Mouse (Mus musculus) gastrocnemius, postnatal 10 days (tissue): ENCODE results near the gene Kcna3. TPM values are rescaled to one million over a fixed set of nuclear protein-coding genes. Genes with fewer than 3 reads are reported as not detected.

Experiments
- DNase-seq: peaks from one replicate; pipeline ENCODE4 v3.0.0; 2021; ENCODE audit warnings: mixed read lengths
- long read RNA-seq, 2 experiments: library from polyadenylated mRNA; stranded (forward); transcript quantifications; one replicate each; pipeline ENCODE4 v2.0.0; 2021
- total RNA-seq, 2 experiments: library from RNA; stranded (reverse); gene quantifications; 2 replicates each; pipeline ENCODE4 v1.2.3; 2021

Kcna3 gene
- total RNA-seq = under 1 TPM; 0.28 to 0.70 TPM
- long read RNA-seq, experiment 1 = 0 reads
- long read RNA-seq, experiment 2 = 0 reads

DNA sequence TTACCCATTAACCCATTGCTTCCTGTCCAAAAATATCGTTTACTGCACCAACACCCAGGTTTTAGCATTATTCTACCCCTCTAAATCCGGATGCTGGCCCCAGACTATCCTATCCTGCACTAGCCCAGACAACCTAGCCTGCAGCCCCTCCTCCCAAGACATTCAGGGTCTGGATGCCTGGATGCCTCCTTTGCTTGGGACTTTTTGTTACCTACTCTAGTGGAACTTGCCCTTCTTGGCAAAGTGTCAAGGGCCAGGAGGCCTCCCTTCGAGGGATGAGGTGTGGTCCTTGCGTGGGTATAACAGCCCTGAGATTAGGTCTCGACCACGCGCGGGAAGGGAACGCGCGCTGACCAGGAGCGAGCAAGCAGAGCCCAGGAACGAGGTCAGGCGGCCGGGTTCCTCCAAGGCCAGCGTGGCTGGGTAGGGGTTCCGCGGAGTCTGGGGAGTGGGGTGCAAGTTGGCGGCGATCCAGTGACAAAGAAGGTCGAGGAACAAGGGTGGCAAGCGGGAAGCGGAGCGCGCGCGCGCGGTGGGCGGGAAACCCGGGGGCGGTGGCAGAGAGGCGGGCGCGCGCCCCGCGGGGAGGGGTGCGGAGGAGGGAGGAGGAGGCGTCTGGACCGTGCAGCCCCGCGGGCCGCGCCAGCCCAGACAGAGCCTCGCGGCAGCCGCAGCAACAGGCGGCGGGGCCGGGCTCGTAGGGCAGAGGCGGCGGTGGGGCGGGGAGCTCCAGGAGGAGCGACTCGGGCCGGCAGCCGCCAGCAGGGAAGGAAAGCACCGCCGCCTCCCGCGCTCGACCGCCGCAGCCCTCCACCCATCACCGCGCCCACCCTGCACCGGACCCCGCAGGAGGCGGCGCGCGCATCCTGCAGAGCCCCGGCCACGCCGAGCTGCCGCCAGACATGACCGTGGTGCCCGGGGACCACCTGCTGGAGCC lies at the start of gene Kcna3:
Gene Kcna3, plus strand, starts transcription at position 649 of the 937 bp plus-strand sequence.
- DNase-seq = peak; percentile 68

DNA sequence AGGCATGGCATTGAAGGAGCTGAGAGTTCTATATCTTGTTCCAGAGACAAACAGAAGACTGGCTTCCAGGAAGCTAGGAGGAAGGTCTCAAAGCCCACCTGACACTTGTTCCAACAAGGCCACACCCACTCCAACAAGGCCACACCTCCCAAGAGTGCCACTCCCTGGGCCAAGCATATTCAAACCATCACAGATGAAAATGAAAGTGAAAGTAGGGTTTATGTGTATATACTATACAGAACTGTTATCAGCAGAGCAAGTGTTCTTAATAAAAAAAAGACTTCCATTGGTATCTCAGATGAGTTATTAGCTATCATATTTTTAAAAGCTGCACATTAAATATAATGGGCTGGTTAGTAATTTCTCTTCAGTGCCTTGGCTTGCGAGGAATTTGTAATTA lies 44.6 kb upstream of the Kcna3 start:
- DNase-seq = no peak

DNA sequence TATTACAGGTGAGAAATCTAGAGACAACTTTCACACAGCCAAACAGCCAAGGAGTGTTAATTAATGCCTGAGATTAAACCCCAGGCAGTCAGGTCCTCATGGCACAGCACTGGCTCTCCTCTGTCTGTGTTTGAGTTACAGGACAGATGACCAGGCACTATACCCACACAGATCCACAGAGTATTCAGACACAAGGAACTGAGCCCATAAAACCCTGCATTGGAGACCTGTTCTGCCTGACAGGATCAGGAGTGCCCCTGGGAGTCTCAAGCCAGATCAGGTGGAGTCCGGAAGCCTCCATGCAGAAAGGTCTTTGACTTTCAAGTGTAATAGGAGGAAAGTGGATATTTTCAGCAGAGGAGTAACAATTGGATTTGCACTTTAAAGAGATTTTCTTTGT lies 40.6 kb upstream of the Kcna3 start:
- DNase-seq = no peak

DNA sequence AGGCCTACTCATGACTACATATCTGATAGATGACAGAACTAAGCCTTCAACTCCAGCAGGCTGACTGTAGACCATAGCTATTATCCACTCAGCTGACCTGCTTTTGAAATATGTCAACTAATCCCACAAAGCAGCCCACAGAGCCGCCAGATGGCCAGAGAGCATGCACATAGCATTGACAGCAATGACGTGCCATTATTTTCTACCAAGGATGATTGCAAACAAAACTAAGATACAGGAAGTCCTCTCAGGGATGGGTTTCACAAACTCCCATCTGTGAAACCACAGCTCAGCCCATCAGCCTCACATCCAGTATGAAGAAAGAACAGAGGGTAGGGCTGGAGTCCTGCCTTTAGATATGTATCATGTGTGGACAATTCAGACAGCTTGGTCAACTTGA lies 39.8 kb upstream of the Kcna3 start:
- no peak for DNase-seq

DNA sequence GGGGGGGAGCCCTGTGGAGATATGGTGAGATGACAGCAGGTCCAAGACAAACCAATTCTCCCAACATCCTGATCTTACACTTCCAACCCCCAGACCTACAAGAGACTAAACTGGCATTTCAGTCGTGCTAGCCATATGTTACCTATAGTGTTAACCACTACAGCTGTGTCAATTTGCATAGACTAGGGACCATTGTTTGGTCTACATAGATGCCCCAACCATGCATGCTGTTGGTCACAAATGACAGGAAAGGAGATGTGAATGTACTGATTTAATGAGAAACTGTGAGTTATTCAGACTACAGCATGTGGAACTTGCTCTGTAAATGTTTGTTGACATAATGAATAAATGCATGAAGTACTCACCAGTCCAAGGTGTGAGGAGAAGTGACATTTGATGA lies 37.6 kb upstream of the Kcna3 start:
- DNase-seq = no peak

DNA sequence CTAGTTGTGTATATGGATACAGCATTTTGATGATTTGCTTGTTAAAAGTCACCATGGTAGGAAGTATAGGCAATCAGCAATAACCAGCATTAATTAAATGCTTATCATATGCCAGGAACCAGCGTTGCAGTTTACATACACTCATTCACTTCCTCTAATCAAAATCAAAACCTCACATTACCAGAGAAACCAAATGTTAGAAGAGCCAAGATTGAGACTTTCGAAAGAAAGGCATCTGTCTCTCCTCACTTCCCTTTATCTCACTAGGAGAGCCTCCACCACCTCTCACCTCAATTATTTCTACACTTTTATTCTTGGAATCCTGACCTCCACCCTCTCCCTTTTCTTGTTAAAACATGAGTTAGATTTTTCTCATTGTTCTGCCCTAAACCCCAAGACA lies 35.8 kb upstream of the Kcna3 start:
- no peak for DNase-seq

DNA sequence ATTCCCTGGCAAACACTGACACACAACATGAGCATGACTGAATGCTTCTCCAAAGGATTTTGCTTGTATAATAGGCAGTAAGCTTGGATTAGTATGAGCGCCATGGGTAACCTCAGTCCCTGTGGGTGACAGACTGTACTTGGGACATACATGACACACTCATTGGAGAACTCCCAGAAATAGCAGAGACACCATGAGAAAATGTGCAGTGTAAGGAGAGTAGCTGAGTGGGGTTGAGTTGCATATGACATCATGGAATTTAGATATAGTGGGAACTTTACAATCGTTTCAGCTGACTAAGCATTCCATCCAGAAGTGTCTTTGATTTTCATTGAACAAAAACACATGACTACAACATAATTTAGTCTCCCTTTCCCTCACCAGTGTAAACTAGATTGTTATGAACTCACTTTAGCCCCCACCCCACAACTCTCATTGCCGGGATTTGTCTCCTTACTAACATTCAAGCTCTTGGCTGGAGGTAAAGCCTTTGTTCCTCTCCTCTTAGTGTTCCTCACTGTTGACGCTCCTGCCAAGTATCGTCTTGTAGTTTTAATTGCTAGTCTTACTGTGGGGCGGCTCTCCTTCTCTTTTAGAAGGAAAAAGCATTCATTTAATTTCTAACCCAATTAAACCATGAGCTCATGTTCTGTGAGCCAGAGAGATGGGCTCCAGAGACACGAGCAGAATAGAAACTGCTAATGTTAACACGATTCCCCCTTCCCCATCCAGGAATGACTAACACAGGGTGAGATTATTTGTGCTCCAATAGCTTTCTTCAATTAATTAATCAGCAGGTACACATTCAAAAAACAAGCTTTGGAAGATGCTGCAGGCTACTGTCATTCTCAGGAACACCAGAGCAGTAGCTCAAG lies 33.5 kb upstream of the Kcna3 start:
- no peak for DNase-seq

DNA sequence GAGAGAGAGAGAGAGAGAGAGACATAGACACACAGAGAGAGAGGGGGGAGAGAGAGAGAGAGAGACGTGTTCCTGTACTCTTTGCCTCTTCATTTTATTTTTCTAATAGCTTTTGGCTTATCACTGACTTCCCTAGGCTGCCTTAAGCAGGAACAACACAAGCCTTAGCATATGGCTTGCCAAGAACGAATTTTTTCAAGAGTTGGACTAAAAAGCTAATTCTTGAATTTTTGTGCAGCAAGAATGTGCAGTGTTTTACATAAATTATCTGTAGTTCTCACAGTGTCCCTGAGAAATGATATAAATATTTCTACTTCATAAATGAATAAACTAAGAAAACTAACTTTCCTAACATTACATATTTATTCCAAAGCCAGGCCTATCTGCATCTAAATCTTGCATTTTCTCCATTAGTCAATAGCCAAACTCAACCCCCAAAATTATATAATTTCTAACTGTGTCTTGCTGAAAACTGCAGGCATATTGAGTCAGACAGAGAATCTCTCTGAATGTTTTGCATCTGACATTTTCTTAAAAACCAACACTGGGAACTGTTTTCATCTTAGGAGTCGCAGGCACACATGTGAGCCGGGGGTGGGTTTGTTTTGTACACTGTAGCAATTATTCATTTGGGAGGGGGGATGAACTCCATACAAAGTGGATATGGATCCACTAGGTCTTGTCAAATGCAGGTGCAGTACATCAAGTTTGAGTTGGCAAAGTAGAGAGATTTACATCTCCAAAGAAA lies 26.5 kb upstream of the Kcna3 start:
- DNase-seq = no peak

DNA sequence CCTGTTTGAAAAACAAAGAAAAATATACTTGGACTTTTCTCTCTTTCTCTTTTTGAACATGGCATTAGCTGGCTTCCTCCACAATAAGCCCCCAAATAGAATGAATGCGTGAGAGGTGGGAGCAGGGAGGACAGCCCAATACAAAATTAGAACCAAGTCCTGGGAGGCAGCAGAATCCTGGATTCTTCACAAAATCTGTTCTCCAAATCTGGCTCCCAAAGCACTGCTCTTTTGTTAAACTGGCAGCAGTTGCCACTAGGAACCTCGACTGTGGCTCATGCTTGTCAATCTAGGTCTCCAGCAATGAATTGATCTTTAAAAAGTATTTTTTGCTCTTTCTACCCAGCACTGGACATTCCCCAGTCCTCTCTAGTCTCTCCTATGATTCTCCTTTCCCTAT lies 17.7 kb upstream of the Kcna3 start:
- no peak for DNase-seq

DNA sequence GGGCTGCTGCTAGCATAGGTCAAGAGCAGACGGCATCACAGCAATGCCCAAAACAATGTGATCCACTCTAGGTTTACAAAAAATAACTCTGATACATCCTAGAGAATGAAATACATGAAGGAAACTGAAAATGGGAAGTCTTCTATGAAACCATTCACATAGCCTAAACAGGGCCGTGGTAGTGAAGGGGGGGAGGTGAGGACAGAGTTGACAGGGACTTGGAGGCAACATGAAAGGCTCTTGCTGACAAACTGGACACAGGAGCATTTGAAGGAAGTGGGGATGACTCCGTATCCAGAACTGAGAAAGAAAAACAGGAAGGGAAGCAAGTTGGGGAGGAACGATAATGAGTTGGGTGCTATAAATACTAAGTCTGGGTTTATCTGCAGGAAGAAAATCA lies 4.4 kb upstream of the Kcna3 start:
- DNase-seq = no peak

DNA sequence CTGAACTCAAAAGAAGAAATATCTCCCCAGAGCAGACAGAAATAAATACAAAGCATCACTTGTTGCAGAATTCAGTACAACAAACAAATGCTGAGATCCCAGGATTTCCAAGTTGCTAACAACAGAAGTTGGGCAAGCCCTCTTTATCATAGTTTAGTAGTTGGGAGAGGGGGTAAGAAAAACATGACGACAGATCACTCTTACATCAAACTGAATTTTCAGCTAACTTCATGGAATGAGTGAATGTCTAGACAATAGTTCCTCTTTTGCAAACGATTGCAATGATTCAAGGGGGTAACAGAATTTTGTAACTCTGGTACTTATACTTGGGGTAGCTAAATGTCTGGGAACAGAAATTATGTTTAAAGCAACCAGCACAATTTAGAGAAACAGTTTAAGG lies 1.2 kb upstream of the Kcna3 start:
- no peak for DNase-seq

DNA sequence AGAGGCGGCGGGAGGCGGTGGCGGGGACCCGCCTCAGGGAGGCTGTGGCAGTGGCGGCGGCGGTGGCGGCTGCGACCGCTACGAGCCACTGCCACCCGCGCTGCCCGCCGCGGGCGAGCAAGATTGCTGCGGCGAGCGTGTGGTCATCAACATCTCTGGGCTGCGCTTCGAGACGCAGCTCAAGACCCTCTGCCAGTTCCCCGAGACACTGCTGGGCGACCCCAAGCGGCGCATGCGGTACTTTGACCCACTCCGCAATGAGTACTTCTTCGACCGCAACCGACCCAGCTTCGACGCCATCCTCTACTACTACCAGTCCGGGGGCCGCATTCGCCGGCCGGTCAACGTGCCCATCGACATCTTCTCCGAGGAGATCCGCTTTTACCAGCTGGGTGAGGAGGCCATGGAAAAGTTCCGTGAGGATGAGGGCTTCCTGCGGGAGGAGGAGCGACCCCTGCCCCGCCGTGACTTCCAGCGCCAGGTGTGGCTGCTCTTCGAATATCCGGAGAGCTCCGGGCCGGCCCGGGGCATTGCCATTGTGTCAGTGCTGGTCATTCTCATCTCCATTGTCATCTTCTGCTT lies 580 bp downstream of the Kcna3 start:
- DNase-seq = peak; percentile 11

DNA sequence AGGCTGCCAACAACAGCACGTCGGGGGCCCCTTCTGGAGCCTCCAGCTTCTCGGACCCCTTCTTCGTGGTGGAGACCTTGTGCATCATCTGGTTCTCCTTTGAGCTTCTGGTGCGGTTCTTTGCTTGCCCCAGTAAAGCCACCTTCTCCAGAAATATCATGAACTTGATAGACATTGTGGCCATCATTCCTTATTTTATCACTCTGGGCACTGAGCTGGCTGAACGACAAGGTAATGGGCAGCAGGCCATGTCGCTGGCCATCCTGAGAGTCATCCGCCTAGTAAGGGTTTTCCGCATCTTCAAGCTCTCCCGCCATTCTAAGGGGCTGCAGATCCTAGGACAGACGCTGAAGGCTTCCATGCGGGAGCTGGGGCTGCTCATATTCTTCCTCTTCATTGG lies 1.1 kb downstream of the Kcna3 start:
- no peak for DNase-seq

DNA sequence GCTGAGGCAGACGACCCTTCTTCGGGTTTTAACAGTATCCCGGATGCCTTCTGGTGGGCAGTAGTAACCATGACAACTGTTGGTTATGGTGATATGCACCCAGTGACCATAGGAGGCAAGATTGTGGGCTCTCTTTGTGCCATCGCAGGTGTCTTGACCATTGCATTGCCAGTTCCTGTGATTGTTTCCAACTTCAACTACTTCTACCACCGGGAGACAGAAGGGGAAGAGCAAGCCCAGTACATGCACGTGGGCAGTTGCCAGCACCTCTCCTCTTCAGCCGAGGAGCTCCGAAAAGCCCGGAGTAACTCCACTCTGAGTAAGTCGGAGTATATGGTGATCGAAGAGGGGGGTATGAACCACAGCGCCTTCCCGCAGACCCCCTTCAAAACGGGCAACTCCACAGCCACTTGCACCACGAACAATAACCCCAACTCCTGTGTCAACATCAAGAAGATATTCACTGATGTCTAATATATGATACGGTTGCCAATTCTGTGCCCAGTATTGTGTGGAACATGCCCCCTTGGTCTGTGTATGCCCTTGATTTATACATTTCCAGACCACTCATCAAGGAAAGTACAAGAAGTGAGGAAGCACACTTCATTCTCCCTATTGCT lies 1.7 kb downstream of the Kcna3 start:
- DNase-seq = no peak

DNA sequence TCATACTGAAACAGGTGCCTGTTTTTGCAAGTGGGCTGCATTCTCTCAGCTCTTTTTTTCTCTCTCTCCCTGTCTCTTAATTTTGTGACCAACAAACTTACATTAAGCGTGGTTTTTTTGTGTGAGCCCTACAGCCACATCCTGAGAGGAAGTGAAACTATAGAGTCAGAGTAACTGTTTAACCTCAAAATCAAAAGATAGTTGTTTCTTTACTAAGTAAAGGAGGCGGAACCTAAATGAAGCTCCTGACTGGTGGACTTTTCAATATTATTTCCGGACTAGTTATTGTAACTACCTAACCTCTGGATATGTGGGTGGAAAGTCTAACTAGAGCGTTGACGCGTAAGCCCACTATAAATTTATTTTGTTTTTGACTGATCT lies 2.2 kb downstream of the Kcna3 start:
- no peak for DNase-seq

DNA sequence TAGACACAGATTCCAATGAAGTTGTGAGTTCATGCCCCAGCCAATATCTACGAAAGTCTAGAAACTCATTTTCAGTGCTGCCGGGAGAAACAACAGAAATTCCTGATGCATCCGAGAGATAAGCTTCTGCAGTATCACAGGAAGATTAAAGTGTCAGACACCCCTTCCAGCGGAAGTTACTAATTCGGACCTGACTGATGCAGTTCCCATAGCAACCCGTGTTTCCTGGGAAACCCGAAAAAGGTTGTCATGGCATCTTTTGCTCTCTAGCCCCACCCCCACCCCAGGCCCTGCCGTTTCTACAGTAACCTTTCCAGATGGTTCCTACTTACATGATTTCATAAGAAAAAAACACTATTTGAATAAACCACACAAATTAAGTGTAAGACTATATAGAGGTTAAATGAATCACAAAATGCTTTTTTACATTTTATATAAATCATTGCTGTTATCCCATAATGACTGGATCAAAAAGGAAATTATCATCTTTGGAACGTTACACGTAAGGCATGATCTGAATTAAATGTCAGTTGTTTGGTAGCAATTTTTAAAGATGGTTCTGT lies 2.8 kb downstream of the Kcna3 start:
- DNase-seq = no peak

DNA sequence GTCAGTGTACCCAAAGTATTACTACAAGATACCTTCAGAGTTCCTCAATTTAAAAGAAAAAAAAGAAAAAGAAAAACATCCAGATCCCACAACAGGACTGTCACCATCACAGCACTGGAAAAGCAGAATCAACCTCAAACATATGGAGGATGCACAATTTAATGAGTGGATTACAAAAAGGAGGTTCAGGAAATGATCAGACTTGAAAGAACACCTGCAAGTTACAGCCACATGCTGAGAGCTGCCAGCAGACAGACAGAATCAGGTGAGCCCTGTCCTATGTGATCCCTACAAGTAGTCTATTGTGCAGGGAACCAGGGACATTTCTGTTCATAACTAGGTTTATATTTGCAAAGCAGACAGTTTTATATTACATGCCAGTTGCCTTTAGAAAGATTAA lies 3.3 kb downstream of the Kcna3 start:
- no peak for DNase-seq

DNA sequence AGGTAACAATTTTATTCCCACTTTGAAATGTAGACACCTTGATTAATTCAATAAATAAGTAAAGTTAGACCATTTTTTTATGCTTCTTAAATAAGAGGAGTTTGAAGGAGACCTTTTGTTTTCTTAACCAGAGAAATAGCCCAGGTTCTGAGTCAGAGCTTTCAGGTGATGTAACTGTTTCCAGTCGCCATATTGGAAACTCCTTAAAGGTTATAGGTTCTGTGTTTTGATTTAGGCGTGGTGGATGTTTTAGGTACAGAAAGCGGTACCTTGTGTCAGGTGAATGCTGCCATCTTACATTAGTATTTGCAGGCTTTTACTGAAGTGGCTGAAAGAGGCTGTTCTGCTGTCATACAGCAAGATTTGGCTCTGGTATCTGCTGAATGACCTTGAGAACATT lies 4.4 kb downstream of the Kcna3 start:
- DNase-seq = no peak

DNA sequence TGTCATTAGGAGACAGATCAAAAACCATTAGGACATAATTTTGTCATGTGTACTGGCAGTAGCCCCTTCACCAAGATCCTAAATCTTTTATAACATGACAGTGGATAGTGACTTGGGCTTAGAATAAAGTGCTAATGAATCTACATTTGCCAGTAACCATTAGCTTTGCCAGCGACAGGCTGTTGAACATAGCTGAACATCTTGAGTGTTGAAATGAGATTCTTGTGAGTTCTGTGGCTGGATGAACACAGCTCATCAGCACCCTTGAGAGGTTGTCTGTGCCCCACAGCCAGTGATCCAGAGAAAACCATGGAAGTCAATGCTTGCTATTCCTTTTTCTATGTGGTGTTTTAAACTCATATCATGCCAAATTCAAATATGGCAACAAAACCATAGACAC lies 5.7 kb downstream of the Kcna3 start:
- no peak for DNase-seq

DNA sequence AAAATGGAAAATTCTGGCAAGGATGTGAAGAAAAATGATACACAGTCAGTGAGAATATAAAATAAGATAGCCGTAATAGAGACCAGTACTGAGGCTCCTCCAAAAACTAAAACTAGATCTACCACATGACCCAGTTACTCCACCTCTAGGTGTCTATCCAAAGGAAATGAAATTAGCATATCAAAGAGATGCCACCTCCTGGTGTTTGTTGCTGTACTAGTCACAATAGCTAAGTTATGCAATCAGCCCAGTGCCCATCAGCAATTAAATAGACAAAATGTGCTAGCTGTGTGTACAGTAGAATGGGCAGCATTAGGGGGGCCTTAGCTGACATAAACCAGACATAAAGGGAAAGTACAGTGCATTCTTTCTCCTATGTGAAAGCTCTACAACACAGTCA lies 25.5 kb downstream of the Kcna3 start:
- DNase-seq = no peak

DNA sequence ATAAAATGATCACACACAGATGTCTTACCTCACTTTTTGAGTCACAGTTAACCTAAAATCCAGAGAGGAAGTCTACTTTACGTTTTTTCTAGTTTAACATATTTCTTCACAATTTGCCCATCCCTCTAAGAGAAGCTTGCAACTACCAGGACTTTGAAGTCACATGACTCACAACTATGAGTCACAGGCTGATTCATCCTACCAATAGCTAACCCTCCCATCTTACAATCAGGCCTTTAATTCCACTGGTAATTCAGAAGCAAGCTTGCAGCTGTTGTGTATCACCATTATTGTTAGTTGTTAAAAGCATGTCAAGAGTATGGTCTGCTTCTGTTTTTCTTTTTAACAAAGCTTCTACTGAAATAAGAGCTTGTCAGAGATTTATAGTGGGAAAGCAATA lies 26.8 kb downstream of the Kcna3 start:
- DNase-seq = no peak
